Mouse (Mus musculus): ENCODE data around the gene Gstp1. TPM values are rescaled to one million over a fixed set of nuclear protein-coding genes. Genes with fewer than 3 reads are reported as not detected.

The Gstp1 gene
- total and polyA plus RNA-seq, 2 experiments from 2014 or later = 245 to 642 TPM

DNA sequence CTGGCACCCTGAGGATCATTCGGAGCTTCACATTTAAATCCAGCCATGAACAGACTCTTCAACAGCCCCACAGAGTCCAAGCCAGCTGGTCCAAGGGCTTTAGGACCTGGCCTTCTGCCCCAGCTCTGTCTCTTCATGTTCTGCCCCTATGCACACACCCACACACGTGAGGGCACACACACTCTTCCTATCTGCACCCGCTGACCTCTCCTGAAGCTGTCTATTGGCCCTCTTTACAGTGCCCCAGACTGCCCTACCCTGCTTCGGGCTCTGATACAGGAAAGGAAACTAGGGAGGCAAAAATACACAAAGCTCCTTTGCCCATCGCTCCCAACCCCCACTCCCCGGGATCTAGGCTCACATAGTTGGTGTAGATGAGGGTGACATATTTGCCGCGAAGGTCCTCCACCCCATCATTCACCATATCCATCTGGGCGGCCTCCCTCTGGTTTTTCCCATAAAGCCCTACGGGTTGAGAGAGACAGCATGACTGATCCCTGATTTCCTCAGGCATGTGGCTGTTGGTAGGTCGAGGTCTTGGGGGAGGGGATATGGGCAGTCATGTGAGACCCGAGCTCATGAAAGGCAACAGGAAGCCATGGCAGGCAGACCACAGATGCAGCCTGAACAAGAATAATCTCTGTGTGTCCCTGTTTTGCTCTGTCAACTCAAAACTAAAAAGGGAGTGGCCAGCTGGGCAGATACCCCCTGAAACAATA, 1.3 kb downstream of the Gstp1 start:
- no peaks in the 10 kb centered on the region for H3K9me3 ChIP-seq (ENCODE audit: low read length)
- no peaks in the 10 kb centered on the region; the same call in 1 of the 2 replicates for H3K36me3 ChIP-seq (ENCODE audit: insufficient read depth)
- no peak overlapping the region for H3K9ac ChIP-seq
- no peak overlapping the region for H3K27ac ChIP-seq (ENCODE audit: low read depth, low read length)
- H3K4me3 ChIP-seq (ENCODE audit: low read depth, low read length) = no peak overlapping the region
- 85% methylated on average over 12 of the region's 12 CpGs for WGBS
- H3K27me3 ChIP-seq (ENCODE audit: insufficient read depth, low read length) = no peaks in the 10 kb centered on the region
- 0 out of 2 replicates have a peak, but pooled peaks cover 9% of the 10 kb centered on the region for H3K4me1 ChIP-seq (ENCODE audit: insufficient read depth)
- TF ChIP-seq CTCF (IDR thresholded peaks at IDR 0.05; ENCODE audit: low read depth) = no peak
- DNase-seq = no peak
- no peak overlapping the region for H3K4me2 ChIP-seq (ENCODE audit: low read depth)
- no peak for ATAC-seq

DNA sequence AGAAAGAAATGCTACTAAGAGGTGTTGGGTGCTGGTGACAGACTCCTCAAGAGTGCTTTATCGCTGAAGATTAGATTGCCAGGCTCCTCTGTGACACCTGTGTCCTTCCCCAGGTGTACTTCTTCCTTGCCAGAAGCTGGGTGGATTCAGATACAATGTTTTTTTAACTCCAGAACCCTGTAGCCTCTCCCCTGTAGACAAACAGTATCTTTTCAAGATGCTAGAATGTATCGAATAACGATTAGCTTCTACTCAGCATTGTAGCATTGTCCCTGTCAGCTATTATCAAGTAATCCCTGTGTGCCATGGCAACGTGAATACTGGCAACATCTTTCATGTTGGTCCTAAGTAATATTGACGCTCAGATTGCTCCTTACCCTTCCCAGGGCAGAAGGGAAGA, 4.0 kb downstream of the Gstp1 start:
- ATAC-seq (no peak), DNase-seq (no peak)
- Histone ChIP-seq H3K4me3 (ENCODE audit: low read depth, low read length) (no peak overlapping the region), H3K4me2 (ENCODE audit: low read depth) (no peak overlapping the region), H3K27ac (ENCODE audit: low read depth, low read length) (no peak overlapping the region), H3K4me1 (ENCODE audit: insufficient read depth) (0 out of 2 replicates have a peak, but pooled peaks cover 9% of the 10 kb centered on the region), H3K36me3 (ENCODE audit: insufficient read depth) (no peaks in the 10 kb centered on the region; the same call in 1 of the 2 replicates), H3K9ac (no peak overlapping the region), H3K9me3 (ENCODE audit: low read length) (no peaks in the 10 kb centered on the region), H3K27me3 (ENCODE audit: insufficient read depth, low read length) (no peaks in the 10 kb centered on the region)
- WGBS = 51% methylated on average over 5 of the region's 5 CpGs
- no peak for TF ChIP-seq CTCF (IDR thresholded peaks at IDR 0.05; ENCODE audit: low read depth)

DNA sequence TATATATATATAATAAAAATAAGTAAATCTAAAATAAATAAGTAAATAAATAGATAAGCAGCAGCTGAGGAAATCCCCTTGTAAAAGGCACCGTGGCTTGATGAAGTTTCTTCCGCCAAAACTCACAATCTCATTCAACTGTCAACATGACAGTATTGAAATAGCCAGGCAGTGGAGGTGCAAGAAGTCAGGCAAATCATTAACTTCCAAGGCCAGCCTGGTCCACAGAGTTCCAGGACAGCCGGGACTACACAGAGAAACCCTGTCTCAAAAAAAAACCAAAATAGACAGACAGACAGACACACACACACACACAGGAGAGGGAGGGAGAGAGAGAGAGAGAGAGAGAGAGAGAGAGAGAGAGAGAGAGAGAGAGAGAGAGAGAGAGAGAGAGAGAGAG, 4.5 kb downstream of the Gstp1 start:
- TF ChIP-seq CTCF (IDR thresholded peaks at IDR 0.05; ENCODE audit: low read depth) = no peak
- Histone ChIP-seq H3K4me1 (ENCODE audit: insufficient read depth) (0 out of 2 replicates have a peak, but pooled peaks cover 8% of the 10 kb centered on the region), H3K27me3 (ENCODE audit: insufficient read depth, low read length) (no peaks in the 10 kb centered on the region), H3K36me3 (ENCODE audit: insufficient read depth) (no peaks in the 10 kb centered on the region; the same call in 1 of the 2 replicates), H3K27ac (ENCODE audit: low read depth, low read length) (no peak overlapping the region), H3K4me2 (ENCODE audit: low read depth) (no peak overlapping the region), H3K9me3 (ENCODE audit: low read length) (no peaks in the 10 kb centered on the region), H3K4me3 (ENCODE audit: low read depth, low read length) (no peak overlapping the region), H3K9ac (no peak overlapping the region)
- DNase-seq (no peak), ATAC-seq (no peak)
- 87% methylated on average over 3 of the region's 3 CpGs for WGBS

DNA sequence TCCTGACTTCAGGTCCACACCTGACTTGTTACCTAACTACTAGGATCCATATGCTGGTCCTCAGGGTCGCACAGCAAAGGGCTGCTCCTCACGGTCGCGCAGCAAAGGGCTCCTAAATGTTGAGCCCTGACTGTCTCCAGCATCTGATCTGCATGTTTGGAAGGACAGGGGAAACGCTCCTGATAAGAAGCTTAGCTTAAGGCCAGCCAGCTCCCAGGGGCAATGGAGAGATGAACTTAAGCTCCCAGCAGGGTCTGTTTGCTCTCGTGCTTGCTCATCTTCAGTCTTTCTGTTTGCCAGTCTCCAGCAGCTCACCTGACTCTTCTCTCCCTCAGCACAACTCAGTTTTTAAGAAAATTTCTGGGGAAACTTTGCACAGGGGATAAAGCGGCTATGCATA, 5.1 kb downstream of the Gstp1 start:
- no peak overlapping the region for H3K4me2 ChIP-seq (ENCODE audit: low read depth)
- DNase-seq = no peak
- no peak overlapping the region for H3K27ac ChIP-seq (ENCODE audit: low read depth, low read length)
- 0 out of 2 replicates have a peak, but pooled peaks cover 5% of the 10 kb centered on the region for H3K4me1 ChIP-seq (ENCODE audit: insufficient read depth)
- no peak for ATAC-seq
- H3K9ac ChIP-seq = no peak overlapping the region
- WGBS = 47% methylated on average over 7 of the region's 7 CpGs
- no peaks in the 10 kb centered on the region for H3K9me3 ChIP-seq (ENCODE audit: low read length)
- H3K27me3 ChIP-seq (ENCODE audit: insufficient read depth, low read length) = no peaks in the 10 kb centered on the region
- TF ChIP-seq CTCF (IDR thresholded peaks at IDR 0.05; ENCODE audit: low read depth) = no peak
- no peak overlapping the region for H3K4me3 ChIP-seq (ENCODE audit: low read depth, low read length)
- H3K36me3 ChIP-seq (ENCODE audit: insufficient read depth) = no peaks in the 10 kb centered on the region; the same call in 1 of the 2 replicates

DNA sequence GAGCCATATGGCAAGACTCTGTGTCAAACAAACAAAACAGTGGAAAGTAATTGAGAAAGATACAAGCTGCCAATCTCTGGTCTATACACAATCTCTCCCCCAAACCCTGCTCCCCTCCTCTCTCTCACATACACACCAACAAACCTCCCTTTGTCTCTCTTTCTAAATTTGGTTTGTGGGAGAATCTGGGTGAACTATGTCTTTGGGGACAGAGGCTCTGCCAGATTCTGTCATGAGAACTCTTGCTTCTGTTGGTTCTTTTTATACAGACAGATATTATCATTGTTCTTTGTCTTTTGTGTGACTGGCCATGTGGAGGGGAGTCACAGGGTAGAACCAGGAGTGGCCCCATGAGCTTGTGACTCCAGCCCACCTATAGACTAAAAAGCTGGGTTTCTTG, 10.2 kb downstream of the Gstp1 start:
- ATAC-seq (no peak), DNase-seq (no peak)
- H3K4me3 ChIP-seq (ENCODE audit: low read depth, low read length) = no peak overlapping the region
- H3K9me3 ChIP-seq (ENCODE audit: low read length) = 0 out of 2 replicates have a peak, but pooled peaks cover 3% of the 10 kb centered on the region
- no peak overlapping the region for H3K9ac ChIP-seq
- no peaks in the 10 kb centered on the region for H3K27me3 ChIP-seq (ENCODE audit: insufficient read depth, low read length)
- H3K4me2 ChIP-seq (ENCODE audit: low read depth) = no peak overlapping the region
- H3K27ac ChIP-seq (ENCODE audit: low read depth, low read length) = no peak overlapping the region
- no peaks in the 10 kb centered on the region for H3K4me1 ChIP-seq (ENCODE audit: insufficient read depth)
- H3K36me3 ChIP-seq (ENCODE audit: insufficient read depth) = no peaks in the 10 kb centered on the region
- no peak for TF ChIP-seq CTCF (IDR thresholded peaks at IDR 0.05; ENCODE audit: low read depth)

DNA sequence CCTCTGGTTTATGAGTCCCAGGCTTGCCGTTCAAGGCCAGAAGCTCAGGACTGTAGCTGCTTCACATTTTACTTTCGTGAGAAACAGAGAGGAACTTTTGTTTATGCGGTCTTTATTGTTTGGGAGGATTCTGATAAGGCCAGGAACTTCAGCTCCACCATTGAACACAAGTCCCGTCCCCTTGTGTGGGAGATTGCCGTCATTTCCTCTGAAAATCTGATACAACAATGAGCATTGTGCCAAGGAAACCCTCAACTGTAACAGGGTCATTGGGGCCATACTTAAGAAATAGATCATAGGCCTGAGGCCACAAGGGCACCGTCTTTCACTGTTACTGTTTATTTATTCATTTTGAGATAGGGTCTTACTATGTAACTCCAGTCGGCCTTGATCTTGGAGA, 14.6 kb downstream of the Gstp1 start:
- Histone ChIP-seq H3K27ac (ENCODE audit: low read depth, low read length) (no peak overlapping the region), H3K4me1 (ENCODE audit: insufficient read depth) (no peaks in the 10 kb centered on the region), H3K9me3 (ENCODE audit: low read length) (0 out of 2 replicates have a peak, but pooled peaks cover 3% of the 10 kb centered on the region), H3K4me2 (ENCODE audit: low read depth) (no peak overlapping the region), H3K4me3 (ENCODE audit: low read depth, low read length) (no peak overlapping the region), H3K27me3 (ENCODE audit: insufficient read depth, low read length) (no peaks in the 10 kb centered on the region), H3K9ac (no peak overlapping the region), H3K36me3 (ENCODE audit: insufficient read depth) (no peaks in the 10 kb centered on the region)
- WGBS = 83% methylated on average over 7 of the region's 7 CpGs
- DNase-seq (no peak), ATAC-seq (no peak)
- no peak for TF ChIP-seq CTCF (IDR thresholded peaks at IDR 0.05; ENCODE audit: low read depth)

DNA sequence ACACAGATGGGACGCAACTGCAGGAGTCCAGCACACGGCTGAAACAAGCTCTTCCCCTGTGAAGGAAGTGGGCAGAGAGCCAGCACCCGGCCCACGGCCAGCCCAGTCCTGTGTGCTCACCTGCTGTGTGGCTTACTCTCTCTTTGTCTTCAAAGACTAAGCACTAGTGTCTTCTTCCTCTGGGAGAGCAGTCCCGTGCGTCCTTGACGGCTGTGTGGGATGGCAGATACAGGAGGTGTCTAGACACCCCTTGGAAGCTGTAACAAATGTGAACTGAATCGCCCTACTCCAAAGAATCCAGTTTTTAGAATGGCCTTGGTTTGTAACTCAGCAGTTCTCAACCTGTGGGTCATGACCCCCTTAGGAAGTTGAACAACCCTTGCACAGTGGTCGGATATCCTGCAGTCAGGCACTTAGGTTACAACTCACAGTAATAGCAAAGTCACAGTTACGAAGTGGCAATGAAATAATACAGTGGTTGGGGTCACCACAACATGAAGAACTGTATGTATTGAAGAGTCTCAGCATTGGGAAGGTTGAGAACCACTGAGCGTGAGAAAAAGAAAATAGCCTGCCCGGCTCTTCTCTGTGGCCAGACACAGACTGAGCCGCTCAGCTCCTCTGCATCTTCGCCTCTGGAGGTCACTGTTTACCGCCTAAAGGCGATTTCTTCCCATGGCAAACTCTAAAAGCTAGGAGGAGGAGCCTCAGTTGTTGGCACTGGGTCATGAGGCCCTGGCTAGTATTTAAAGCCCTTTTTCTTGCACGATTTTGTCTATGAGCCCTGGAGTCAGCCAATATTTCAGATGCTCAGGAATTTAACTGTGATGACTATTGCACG, 18.8 kb downstream of the Gstp1 start:
- WGBS = 25% methylated on average over 18 of the region's 18 CpGs
- DNase-seq = peak; percentile 85
- Histone ChIP-seq H3K9me3 (ENCODE audit: low read length) (no peaks in the 10 kb centered on the region), H3K4me1 (ENCODE audit: insufficient read depth) (no peaks in the 10 kb centered on the region), H3K4me3 (ENCODE audit: low read depth, low read length) (no peak overlapping the region), H3K4me2 (ENCODE audit: low read depth) (no peak overlapping the region), H3K9ac (no peak overlapping the region), H3K27me3 (ENCODE audit: insufficient read depth, low read length) (no peaks in the 10 kb centered on the region), H3K36me3 (ENCODE audit: insufficient read depth) (no peaks in the 10 kb centered on the region), H3K27ac (ENCODE audit: low read depth, low read length) (no peak overlapping the region)
- ATAC-seq = peak; percentile 89
- TF ChIP-seq CTCF (IDR thresholded peaks at IDR 0.05; ENCODE audit: low read depth) = peak; percentile 75
